Mouse (Mus musculus) forebrain, embryonic 14.5 days (tissue): ENCODE results near the gene Klhl33. TPM values are rescaled to one million over a fixed set of nuclear protein-coding genes. Genes with fewer than 3 reads are reported as not detected.

ENCODE experiments used
- polyA plus RNA-seq: library from polyadenylated mRNA; unstranded; fragments of >200 nt; fragmentation: Nextera tagmentation; extraction: Ambion mirVana; gene quantifications from 2 replicates; pipeline ENCODE4 v1.2.1, GENCODE M21; 2014

Gene Klhl33
- polyA plus RNA-seq, 1 experiment from 2014 or later = 0.36 TPM

Other genes starting within 250 kb of the Klhl33 start
- not detected in 2 replicates for gene Olfr747, start 204.3 kb downstream of the Klhl33 start, polyA plus RNA-seq
- not detected in 2 replicates for gene Olfr748, start 190.1 kb downstream of the Klhl33 start, polyA plus RNA-seq
- gene Olfr749, start 152.4 kb downstream of the Klhl33 start, polyA plus RNA-seq = not detected in 2 replicates
- gene Ttc5, start 112.0 kb downstream of the Klhl33 start, polyA plus RNA-seq = 152 and 161 TPM in 2 replicates
- gene Ccnb1ip1, start 89.8 kb downstream of the Klhl33 start, polyA plus RNA-seq = 0.11 TPM in 1 of 2 replicates, not detected in the other
- 58.7 and 60.9 TPM in 2 replicates for gene Parp2, start 89.7 kb downstream of the Klhl33 start, polyA plus RNA-seq
- gene Tep1, start 26.9 kb downstream of the Klhl33 start, polyA plus RNA-seq = 1.3 and 2.5 TPM in 2 replicates
- gene Osgep, start 27.4 kb upstream of the Klhl33 start, polyA plus RNA-seq = 160 and 180 TPM in 2 replicates
- gene Apex1, start 27.5 kb upstream of the Klhl33 start, polyA plus RNA-seq = 322 and 355 TPM in 2 replicates
- gene Pip4p1, start 33.3 kb upstream of the Klhl33 start, polyA plus RNA-seq = 81.4 and 86.0 TPM in 2 replicates
- 20.5 and 28.2 TPM in 2 replicates for gene Pnp, start 33.6 kb upstream of the Klhl33 start, polyA plus RNA-seq
- 2.5 TPM in 1 of 2 replicates, not detected in the other for gene Gm49342, start 47.0 kb upstream of the Klhl33 start, polyA plus RNA-seq
- 0.46 and 0.69 TPM in 2 replicates for gene Pnp2, start 58.5 kb upstream of the Klhl33 start, polyA plus RNA-seq
- gene Rnase10, start 110.2 kb upstream of the Klhl33 start, polyA plus RNA-seq = not detected in 2 replicates
- gene Rnase9, start 144.4 kb upstream of the Klhl33 start, polyA plus RNA-seq = not detected in 2 replicates
- gene Rnase11, start 152.7 kb upstream of the Klhl33 start, polyA plus RNA-seq = not detected in 2 replicates
- gene Rnase12, start 160.2 kb upstream of the Klhl33 start, polyA plus RNA-seq = not detected in 2 replicates
- not detected in 2 replicates for gene Olfr750, start 176.9 kb upstream of the Klhl33 start, polyA plus RNA-seq
- gene Rnase4, start 193.6 kb upstream of the Klhl33 start, polyA plus RNA-seq = 11.5 and 14.2 TPM in 2 replicates
- 2.2 and 2.8 TPM in 2 replicates for gene Ang, start 193.6 kb upstream of the Klhl33 start, polyA plus RNA-seq
- gene Eddm3b, start 216.9 kb upstream of the Klhl33 start, polyA plus RNA-seq = not detected in 2 replicates
- gene Rnase6, start 226.4 kb upstream of the Klhl33 start, polyA plus RNA-seq = 0.33 and 1.3 TPM in 2 replicates
- 0.18 TPM in 1 of 2 replicates, not detected in the other for gene Rnase1, start 249.3 kb upstream of the Klhl33 start, polyA plus RNA-seq